Mouse (Mus musculus): ENCODE results near the gene Serinc5.

Gene Serinc5

DNA sequence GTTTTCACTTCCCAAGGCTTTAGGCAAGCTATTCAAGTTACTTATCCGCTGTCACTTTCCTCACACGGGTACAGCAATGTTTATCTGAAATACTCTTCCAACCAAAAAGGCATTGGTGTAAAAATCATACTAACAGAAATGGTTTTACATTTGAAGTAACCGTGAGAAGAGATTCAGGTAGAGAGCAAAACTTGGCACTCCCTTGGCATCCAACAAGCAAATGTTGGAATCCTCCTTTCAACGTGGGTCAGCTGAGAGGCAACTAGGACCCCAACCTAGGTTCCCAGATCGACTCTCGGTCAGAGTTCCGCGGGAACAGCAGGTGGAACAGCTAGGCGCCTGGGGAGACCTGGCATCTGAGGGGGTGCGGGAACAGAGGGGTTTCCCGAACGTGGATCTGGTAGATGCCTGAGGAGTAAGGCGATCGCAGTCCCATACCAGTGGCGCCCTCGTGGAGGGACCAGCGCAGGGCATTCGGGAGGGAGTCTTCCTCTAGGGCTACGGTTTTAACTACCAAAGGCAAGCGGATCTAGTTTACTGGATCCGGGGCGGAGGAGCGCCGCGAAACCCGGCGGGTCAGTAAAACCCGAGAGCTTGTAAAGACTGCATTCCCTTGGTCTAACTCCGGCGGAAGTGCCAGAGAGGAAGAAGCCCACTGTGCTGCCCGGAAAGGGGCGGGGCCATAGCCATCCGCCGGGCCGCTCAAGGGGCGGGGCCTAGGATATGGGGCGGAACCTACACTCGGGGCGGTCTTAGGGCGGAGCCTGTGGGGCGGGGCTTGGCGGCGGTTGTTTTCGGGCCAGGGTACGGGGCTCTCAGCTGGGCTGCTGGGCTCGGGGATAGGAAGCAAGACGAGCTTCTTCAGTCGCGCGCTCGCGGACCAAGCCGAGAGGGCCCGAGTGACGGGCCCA lies at the start of gene Serinc5:
TSS of gene Serinc5 (plus strand) at position 781 of the 911 bp plus-strand sequence.
- DNase-seq (ENCODE audit: low read depth, low spot score): peak; percentile 94

DNA sequence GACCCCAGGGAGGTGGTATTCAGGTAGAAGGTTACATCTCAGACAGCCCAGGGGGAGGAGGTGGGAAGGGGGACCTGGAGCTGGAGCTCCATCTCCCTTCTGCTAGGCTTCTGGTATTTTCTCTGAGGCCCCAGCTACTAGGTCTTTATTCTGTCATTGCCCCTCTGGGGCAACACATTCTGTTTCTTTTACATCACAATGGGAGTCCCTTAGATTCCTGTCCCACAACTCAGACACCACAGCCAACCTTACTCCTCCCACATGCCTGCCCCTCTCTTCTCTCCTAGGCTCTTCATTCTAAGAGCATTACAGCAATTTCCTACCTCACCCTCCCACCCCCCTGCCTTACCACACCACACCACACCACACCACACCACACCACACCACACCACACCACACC lies 34.8 kb upstream of the Serinc5 start, which contains the start of gene Spz1:
TSS of gene Spz1 (minus strand) at position 101 of the 400 bp plus-strand sequence.
- no peak for DNase-seq (ENCODE audit: low read depth, low spot score)

DNA sequence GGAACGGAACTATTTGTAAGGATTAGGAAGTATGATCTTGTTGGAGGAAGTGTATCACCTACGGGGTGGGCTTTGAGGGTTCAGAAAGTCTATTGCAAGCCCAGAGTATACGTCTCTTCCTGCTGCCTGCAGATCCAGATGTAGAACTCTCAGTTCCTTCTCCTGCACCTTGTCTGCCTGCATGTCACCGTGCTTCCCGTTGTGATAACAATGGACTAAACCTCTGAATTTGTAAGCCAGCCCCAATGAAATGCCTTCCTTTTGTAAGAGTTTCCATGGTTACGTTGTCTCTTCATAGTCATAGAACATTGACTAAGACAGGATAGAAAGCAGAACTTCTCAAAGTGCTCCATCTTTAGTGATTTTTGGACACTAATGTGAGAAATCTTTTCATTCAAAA lies 34.2 kb upstream of the Serinc5 start:
- DNase-seq (ENCODE audit: low read depth, low spot score): peak; percentile 52

DNA sequence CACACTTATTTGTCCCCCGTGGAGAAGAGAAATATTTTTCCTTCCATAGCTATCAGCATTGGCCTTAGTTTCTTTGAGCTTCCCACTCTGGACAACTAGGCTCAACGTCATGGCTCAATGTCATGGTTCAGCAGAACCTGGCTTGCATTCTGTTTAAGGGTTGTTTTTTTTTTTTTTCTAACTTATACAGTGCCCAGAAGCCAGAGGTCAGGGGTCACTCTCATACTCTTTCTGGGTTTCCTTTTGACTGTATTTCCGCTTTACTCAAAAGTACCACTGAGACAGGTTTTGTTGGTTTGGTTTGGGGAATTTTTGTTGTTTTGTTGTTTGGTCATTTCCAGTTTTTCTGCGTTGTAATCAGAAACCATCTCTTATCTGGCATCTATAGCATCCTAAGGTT lies 32.7 kb upstream of the Serinc5 start:
- peak; percentile 49 for DNase-seq (ENCODE audit: low read depth, low spot score)

DNA sequence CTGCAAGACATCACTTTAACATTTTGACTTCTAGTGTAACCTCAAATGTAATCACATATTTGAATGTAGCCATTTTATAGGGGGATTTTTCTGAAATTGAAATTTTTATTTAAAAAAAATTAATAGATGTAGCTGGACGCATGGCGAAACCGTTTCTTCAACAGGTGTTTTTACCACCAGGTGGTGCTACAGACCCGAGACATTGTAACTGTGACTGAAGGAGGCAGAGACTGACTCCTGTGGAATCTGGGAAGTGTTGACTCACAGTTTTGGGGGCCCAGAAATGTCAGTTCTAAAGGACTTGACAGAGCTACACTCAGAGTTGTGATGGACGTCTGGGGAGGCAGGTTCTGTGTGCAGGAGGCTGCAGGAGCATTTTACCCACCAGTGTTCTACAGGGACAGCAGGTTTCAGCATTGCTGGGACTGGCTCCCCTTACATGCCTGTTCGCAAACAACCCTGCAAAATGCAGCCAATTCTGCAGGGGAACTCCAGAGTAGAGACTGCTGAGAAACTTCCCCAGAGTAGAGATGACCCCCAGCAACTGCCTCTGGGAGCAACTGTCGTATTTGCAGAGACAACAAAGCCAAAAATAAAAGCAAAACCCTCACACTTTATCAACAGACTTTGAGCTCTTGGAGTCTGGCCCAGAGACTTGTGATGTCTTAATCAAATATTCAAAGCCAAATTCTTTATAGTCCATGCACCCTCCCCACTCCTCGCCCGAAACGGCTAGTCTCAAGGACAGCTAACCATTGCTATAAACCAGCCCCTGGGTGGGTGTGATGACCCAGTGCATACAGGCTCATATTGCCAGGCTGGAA lies 30.5 kb upstream of the Serinc5 start:
- DNase-seq (ENCODE audit: low read depth, low spot score): peak; percentile 72

DNA sequence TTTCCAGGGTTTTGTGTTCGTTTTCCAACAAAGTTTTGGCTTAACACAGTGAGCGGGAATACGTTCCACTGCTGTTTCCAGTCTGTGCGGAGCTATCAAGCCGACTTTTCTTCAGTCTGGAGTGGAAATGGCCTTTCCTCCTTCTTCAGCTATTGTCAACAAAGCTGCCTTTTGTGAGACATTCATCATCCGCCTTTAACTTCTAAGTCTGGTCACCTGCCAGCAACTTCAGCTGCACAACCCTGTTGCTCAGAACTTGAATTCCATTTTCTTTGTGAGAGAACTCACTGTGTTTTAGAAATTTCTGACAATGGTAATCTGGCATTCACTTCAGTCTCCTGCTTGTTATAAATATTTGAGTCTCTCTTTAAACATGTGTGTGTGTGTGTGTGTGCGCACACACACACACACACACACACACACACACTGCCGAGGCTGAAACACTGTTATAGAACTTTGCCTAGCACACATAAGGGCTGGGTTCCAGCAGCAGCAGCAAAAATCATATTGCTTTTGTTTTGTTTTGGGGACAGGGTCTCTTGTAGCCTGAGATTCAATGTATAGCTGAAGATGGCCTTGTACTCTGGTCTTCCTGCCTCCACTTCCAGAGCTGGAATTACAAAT lies 26.7 kb upstream of the Serinc5 start:
- DNase-seq (ENCODE audit: low read depth, low spot score): no peak

DNA sequence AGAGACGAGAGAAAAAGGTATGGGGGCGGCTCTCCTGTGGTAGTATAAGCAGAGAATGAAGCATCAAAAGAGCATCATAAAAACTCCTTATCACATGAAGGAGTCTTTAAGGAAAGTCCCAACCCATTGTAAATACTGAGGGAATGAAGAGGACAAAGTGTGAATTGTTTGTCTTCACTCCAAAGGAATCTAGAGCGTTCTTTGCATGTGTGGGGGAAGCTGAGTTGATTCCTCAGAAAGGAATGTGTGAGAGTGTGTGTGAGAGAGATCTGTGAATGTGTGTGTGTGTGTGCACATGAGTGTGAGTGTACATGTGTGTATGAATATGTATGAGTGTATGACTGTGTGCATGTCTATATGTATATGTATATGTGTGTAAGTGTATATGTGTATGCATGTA lies 22.2 kb upstream of the Serinc5 start:
- no peak for DNase-seq (ENCODE audit: low read depth, low spot score)

DNA sequence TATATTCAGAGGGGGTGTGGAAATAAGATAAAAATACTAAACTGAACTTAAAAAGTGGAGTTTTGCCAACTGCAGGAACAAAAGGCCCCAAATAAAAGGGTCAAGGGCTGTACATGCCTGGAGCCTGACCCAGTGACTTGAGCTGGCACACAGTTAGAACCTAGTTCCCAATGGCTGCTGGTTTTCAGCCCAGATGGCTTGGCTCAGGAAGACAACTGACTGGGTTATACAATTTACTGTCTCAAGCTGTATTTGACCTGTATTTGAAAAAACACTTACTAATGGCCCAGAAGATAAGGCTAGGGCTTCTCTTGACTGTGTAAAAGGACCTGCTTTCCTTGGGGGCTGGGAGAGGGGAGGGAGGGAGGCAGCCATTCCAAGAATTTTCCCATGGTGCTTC lies 21.6 kb upstream of the Serinc5 start:
- DNase-seq (ENCODE audit: low read depth, low spot score): no peak

DNA sequence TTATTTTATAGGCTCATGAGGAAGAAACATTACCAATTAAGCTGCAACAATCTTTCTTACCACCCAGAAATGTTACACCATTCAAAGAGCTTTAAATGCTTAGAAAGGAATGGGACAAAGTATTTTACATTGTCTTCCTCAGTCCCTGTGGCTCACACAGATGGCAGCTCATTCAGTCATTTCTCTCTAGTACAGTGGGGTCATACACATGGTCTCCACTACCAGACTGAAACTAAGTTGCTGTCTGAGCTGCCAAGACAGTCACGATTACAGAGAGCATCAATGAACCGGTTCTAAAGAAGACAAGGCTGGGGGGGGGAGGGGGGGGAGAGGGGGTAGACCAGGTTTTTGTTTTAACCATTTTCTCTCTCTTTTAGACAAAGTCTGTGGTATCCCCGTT lies 19.7 kb upstream of the Serinc5 start:
- DNase-seq (ENCODE audit: low read depth, low spot score): no peak

DNA sequence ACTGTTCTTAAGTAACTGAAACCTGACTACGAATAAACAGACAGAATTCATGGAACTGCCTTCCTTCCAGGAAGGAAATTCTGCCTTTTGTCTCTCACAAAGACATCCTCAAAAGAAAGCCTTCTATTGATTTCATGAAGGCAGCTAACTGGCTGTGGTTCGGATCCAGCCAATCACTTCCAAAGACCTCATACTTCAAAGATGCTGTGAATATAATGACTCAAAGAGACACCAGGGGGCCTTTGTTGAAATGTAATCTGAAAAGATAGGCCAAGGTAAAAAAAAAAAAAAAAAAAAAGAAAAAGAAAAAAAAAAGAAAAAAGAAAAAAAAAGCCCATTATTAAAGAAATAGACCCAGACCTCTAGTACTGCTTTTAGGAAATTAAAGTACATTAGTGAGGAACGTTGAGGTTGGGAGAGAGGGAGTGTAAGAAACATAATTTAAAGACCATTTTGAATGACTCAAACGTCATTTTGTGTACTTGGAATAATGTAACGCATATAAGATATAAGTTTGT lies 18.6 kb upstream of the Serinc5 start:
- DNase-seq (ENCODE audit: low read depth, low spot score): no peak

DNA sequence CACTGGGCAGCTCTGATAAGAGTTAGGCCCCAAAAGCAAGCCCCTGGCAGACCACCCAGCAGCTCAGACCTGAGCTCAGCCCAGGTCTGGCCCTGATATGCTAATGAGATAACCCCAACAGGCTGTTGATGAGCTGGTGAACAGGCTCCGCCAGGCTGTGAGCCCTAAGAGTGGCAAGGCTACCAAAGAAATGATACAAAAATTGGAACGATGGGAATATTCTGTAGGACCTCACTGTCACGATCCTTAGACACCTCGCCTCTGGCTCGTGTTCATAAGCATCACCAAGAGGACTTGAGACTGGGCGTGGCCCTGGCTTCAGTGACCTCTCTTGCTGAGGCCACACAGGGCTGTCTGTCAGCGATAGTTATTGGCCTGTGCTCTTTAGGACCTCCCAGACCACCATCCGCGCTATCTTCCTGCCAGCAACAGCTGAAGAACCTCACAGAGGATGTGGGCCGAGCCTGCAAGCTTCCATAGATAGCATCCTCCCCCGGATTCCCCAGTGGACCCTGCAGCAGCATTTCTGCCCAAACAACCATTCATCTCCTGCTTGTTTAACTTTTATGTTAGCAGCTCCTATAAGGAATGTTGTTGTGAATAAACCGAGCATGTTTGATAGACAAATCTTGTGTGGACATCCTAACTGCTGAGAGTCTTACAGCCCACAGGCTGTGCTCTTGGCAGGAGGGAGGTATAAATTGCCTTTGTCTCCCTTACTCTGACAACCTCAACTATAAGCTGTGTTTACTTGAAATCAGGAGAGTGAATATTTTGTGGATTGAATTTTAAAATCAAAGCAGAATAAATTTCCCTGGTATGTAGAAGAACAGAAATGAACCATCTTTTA lies 17.9 kb upstream of the Serinc5 start:
- DNase-seq (ENCODE audit: low read depth, low spot score): no peak

DNA sequence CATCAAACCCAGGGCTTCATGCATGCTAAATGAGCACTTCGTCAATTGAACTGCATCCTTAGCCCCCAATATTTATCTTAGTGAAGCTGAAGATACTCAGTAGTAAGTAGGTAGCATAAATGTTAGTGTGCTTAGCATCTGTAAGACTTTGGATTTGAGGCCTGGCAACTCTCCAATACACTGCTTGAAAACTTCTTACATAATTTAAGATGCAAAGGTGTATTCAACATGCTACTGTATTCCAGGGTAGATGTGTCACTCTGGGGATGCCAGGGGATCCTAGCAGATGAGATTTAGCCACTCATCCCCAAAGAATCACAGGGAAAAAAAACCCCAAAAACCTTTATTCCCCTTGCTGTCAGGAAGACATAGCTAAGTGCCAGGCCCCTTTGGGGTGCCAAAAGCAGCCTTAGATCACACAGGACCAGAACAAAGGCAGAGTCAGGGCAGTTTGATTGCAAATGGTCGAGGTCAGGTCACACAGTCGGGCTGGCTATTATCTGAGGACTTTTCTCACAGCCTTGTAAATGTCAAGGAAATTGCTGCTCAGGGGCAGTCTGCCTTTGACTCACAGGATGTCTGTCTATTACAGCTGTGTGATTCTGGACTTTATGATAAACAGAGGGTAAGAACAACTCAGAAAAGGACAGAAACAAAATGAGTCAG lies 17.0 kb upstream of the Serinc5 start:
- no peak for DNase-seq (ENCODE audit: low read depth, low spot score)

DNA sequence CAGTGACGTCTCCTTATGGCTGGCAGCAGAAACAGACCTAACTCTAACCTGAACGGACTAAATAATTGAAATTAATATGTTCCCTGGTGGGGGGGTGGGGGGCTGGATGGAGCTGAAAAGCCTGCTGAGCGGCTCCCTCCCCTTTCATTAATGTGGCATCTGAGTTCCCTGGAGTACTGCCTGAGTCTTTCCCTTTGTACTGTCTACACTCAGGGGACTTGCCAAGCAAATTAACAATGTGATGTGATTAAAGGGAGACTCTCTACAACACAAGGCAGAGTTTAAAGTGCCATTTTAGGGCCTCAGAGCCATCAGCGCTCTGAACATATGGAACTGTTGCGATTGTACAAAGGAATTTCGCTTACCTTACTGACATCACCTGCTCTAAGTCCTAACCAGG lies 16.4 kb upstream of the Serinc5 start:
- no peak for DNase-seq (ENCODE audit: low read depth, low spot score)

DNA sequence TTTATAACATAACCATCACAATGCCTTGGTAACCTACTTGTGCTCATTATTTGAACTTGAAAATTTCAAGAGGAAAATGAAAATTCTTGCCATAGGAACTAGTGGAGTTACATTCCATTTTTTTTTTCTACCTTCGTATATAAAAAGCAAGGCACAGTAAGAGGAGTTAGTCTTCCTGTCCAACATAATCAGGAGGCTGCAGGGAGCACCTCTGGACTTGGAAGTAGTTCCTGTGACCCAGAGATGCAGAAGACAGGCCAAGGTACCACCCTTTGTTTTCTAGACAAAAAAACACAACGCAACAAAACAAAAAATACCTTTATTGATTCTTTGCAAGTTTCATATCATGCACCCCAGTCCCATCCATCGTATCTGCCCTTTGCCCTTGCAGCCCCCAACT lies 16.0 kb upstream of the Serinc5 start:
- DNase-seq (ENCODE audit: low read depth, low spot score): no peak

DNA sequence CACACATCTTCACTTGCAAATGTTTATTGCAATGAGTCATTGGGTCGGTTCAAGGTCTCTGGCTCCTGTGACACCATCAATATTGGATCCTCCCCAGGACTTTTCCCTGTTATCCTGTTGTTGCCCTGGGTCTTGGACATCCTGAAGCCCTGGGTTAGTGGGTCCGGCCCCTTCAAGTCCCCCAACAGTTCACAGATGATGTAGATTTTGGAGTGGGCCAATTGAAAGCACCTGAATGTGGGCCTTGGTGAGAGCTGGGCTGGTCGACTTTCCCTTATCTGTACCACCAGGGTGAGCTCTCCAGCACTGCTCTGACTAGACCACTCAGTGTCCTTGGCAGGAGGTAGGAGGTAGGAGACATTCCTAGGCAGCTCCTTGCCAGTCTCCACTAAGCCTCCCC lies 15.5 kb upstream of the Serinc5 start:
- no peak for DNase-seq (ENCODE audit: low read depth, low spot score)

DNA sequence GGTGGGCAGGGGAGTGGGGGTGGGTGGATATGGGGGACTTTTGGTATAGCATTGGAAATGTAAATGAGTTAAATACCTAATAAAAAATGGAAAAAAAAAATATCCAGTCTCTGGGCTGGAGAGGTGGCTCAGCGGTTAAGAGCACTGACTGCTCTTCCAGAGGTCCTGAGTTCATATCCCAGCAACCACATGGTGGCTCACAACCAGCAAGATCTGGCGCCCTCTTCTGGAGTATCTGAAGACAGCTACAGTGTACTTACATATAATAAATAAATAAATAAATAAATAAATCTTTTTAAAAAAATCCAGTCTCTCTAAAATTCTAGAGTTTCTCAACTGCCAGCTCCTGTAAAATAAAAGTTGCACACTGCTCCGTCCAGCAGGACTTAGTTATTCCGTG lies 5.6 kb upstream of the Serinc5 start:
- DNase-seq (ENCODE audit: low read depth, low spot score): peak; percentile 37

DNA sequence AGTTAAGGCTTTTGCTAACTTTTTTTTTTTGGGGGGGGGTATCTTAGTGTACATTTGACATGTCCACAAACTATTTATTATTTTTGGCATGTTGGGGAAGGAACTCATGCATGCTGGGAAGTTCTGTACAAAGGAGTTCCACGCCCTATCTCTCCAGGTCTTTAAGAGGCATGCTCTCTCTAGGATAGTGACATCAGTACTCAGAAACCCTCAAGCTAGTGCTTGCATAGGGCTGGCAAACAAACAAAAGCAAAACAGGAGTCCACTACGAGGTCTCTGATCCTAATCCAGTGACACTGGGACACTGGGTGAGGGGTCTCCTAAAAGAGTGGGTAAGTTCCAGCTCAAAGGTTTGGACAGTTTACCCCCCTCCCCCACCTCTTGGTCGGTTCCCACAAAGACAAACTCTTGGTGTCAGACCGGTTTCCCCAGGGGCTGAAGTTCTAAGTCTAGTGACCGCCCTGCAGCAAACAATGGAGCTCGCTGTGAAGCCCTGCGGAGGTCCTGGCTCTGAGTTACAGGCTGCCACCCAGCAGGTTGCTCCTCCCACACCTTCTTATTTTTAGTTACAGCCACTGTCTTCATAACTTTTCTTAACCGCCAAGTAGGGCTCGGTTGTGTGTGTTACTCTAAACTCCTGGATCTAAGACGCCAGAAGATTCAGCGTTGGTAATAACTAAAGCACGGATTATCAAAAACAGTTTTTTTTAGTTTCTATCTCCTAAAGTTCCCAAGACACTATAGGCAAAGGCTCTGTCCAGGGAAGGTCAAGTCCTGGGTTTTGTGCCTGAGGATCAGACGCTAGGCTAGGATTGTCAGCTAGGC lies 1.2 kb upstream of the Serinc5 start:
- peak; percentile 33 for DNase-seq (ENCODE audit: low read depth, low spot score)

DNA sequence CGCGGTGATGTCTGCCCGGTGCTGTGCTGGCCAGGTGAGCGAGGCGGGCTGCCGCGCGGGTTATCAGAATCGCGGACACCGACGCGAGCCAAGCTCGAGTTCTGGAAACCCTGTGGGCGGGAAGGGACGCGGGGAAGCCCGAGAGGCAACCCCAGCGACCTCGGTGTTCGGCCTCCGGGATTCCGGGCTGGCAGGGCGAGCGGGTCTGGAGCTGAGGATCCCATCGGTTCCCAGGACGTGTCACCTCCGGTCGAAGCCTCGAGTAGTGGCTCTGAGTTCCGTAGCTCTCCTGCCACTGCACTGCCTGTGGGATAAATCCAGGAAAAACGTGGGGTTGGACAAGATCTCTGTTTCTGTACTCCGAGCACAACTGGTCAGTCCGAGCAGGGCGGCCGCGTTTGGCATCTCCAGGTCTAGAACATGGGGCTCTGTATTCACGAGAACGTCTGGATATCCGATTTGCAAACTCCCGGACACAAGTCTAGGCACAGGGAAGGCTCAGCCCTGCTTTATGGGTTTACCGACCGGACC lies 428 bp downstream of the Serinc5 start:
- no peak for DNase-seq (ENCODE audit: low read depth, low spot score)

DNA sequence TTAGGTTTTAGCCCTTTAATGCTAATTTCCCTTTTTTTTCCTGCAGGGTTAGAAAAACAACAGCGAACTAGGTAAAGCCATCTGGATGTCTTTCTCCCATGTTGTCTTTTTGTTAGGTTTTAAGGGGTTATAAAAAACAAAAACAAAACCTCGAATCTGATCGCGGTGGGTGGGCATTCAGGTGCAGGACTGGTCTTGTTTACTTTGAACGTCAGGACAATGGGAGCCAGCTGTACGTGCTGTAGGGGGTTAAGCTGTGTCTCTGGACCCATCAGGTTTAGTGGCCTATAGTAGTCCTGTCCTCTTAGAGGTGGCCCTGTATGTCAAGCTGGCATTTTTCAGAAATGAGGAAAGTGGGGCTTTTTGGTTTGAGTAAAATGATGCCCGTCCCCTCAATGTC lies 1.0 kb downstream of the Serinc5 start:
- no peak for DNase-seq (ENCODE audit: low read depth, low spot score)

Data from A20 (cell line).